Mouse (Mus musculus) embryonic facial prominence, embryonic 13.5 days (tissue): ENCODE measurements at regions not wholly inside any gene's neighbourhood (a gene's known extent, or its start where the extent isn't known, plus 50 kb on each side); places are given as distances from the start of the nearest gene placed in this dataset.
"Not testable (repeated sequence)": the region's sequence is repeated elsewhere in the genome, so short reads cannot be mapped to it uniquely, and the experiment has no call there.

Experiments
- ATAC-seq: fragments of 200-750 bp; cut with Nextera tagmentation; 2 replicates; pipeline ENCODE4 v1.8.0; 2017; ENCODE audit warnings: low read depth; ENCODE audit not compliant: insufficient number of reproducible peaks, insufficient read depth, low FRiP score, low TSS enrichment
- H3K27ac ChIP-seq: fragments of 300-500 bp; sonication (generic); 2 replicates; pipeline ENCODE4 v1.5.1; 2015; ENCODE audit warnings: moderate library complexity, mild to moderate bottlenecking, inconsistent platforms
- H3K27me3 ChIP-seq: fragments of 300-500 bp; sonication (generic); 2 replicates; pipeline ENCODE4 v1.6.1; 2015; ENCODE audit warnings: mild to moderate bottlenecking, inconsistent platforms
- H3K36me3 ChIP-seq: fragments of 300-500 bp; sonication (generic); 2 replicates; pipeline ENCODE4 v1.6.1; 2015; ENCODE audit warnings: mild to moderate bottlenecking, inconsistent platforms
- H3K4me1 ChIP-seq: fragments of 300-500 bp; sonication (generic); 2 replicates; pipeline ENCODE4 v1.6.1; 2015; ENCODE audit warnings: inconsistent platforms
- H3K4me2 ChIP-seq: fragments of 300-500 bp; sonication (generic); 2 replicates; pipeline ENCODE4 v1.6.1; 2015; ENCODE audit warnings: moderate library complexity, mild to moderate bottlenecking, inconsistent platforms
- H3K4me3 ChIP-seq: fragments of 300-500 bp; sonication (generic); 2 replicates; pipeline ENCODE4 v1.5.1; 2015; ENCODE audit warnings: mild to moderate bottlenecking, inconsistent platforms
- H3K9ac ChIP-seq: fragments of 300-500 bp; sonication (generic); 2 replicates; pipeline ENCODE4 v1.6.1; 2015; ENCODE audit warnings: mild to moderate bottlenecking, inconsistent platforms
- H3K9me3 ChIP-seq: fragments of 300-500 bp; sonication (generic); 2 replicates; pipeline ENCODE4 v1.6.1; 2016; ENCODE audit warnings: inconsistent platforms
- WGBS: fragments of 180-500 bp; shearing (Covaris S2); methylation state at CpG from one replicate; pipeline ENCODE4 v1.1.7; 2015; ENCODE audit warnings: mixed read lengths; 5-methylcytosine and 5-hydroxymethylcytosine counted together

DNA sequence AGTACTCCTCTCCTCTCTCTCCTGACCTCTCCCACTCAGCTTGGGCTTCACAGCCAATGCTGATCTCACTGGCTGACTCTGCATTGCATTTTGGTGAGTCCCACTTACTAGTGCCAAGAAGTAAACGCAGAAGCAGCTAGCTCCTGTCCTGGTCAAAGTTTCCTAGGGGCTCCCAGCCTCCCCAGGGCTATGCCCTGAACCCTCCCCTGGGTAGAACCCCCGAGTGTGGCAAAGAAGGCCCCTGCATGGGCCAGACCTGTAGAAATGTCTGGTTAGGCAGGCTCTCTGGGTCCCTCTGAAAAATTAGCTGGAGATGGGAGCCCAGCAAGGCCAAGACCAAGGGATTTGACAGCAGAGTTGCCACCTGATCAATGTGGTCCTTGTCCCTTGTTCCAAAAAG is 454.3 kb downstream of the Gm10330 start:
- not testable (repeated sequence) for H3K36me3 ChIP-seq, H3K4me1 ChIP-seq, ATAC-seq, H3K27me3 ChIP-seq, H3K27ac ChIP-seq, H3K9ac ChIP-seq, H3K4me2 ChIP-seq, H3K4me3 ChIP-seq, H3K9me3 ChIP-seq
- WGBS: 31% methylated on average over 2 of the region's 2 CpGs

DNA sequence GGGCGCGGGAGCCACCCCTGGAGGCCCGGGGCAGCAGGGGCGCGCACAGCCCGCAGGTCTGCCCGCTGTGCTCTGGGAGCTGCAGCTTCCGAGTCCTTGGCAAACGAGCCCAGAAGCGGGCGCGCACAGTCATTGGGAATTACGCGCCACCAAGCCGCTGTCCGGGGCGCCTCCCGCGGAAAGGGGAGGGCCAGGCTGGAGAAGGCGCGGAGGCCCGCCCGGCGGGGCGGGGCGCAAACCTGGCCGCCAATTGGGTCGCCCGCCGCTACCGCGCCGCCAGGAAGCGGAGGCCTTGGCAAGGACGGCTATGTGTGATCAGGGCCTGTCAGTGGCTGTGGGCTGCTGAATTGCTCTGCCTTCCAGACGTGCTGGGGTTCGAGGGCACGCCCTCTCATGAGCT is 464.9 kb downstream of the Gm10330 start:
- H3K4me1 ChIP-seq, H3K9me3 ChIP-seq, H3K27ac ChIP-seq, H3K27me3 ChIP-seq, H3K36me3 ChIP-seq, ATAC-seq: not testable (repeated sequence)
- Histone ChIP-seq H3K9ac (0 out of 2 replicates have a peak overlapping the region, but pooled peaks have one; percentile 60), H3K4me2 (peak overlapping the region; percentile 53), H3K4me3 (peak overlapping the region; percentile 43)
- WGBS: 2% methylated on average over 22 of the region's 38 CpGs
